Comparison of ENCODE assay signal across 7 mouse cellular contexts in genomic region chr4:141247776-141248613, GRCm38 (mm10). TPM values are rescaled to one million over a fixed set of nuclear protein-coding genes. Genes with fewer than 3 reads are reported as not detected.
DNase-seq lines count a peak whose midpoint lies in the region; ATAC-seq and TF ChIP-seq lines count a peak whose summit lies in the region.

No protein-coding gene starts in this region.

- DNase-seq in lung, adult 2 months = no peak
- no peak for DNase-seq in lung, postnatal 25 days (ENCODE audit: low spot score)
- DNase-seq in hindbrain, embryonic 14.5 days (ENCODE audit: low spot score) = no peak
- DNase-seq in frontal cortex, adult 2 months (ENCODE audit: extremely low spot score in 1 of 2, low spot score in 1 of 2) = no peak
- DNase-seq in right cerebral cortex, adult 18-20 months = no peak

- H3K4me3 ChIP-seq in lung, adult 2 months (replicated peaks; ENCODE audit: extremely low read depth, low read depth, low read length) = peak overlapping the region; percentile 33
- H3K4me3 ChIP-seq in embryonic facial prominence, embryonic 12.5 days = peak overlapping the region; percentile 41
- peak overlapping the region; percentile 27 for H3K4me3 ChIP-seq in hindbrain, embryonic 14.5 days (replicated peaks; ENCODE audit: low read length)
- peak overlapping the region; percentile 41 for H3K4me3 ChIP-seq in lung, embryonic 15.5 days

- H3K27ac ChIP-seq in embryonic facial prominence, embryonic 12.5 days = no peak overlapping the region
- no peak overlapping the region for H3K27ac ChIP-seq in hindbrain, embryonic 14.5 days
- H3K27ac ChIP-seq in lung, embryonic 15.5 days = peak overlapping the region; percentile 20

- ATAC-seq in embryonic facial prominence, embryonic 12.5 days (ENCODE audit: insufficient number of reproducible peaks, insufficient read depth, low FRiP score, low TSS enrichment) = peak; percentile 49
- no peak for ATAC-seq in hindbrain, embryonic 14.5 days (ENCODE audit: low FRiP score)
- ATAC-seq in lung, embryonic 15.5 days (ENCODE audit: borderline replicate concordance, extremely low read depth, low FRiP score, low TSS enrichment) = peak; percentile 44

- H3K9me3 ChIP-seq in embryonic facial prominence, embryonic 12.5 days = no peaks in the 10 kb centered on the region
- no peaks in the 10 kb centered on the region for H3K9me3 ChIP-seq in hindbrain, embryonic 14.5 days (ENCODE audit: control insufficient read depth, low read length)
- no peaks in the 10 kb centered on the region for H3K9me3 ChIP-seq in lung, embryonic 15.5 days

- TF ChIP-seq CTCF in lung, adult 2 months (IDR thresholded peaks at IDR 0.05; ENCODE audit: insufficient read depth, low read length) = no peak

- peaks cover 75% of the 10 kb centered on the region for H3K27me3 ChIP-seq in embryonic facial prominence, embryonic 12.5 days
- H3K27me3 ChIP-seq in hindbrain, embryonic 14.5 days (ENCODE audit: control insufficient read depth, insufficient read depth, low read length) = peaks cover 51% of the 10 kb centered on the region
- H3K27me3 ChIP-seq in lung, embryonic 15.5 days = peaks cover 47% of the 10 kb centered on the region

- peak; percentile 12; the same call in 1 of the 2 replicates for TF ChIP-seq POLR2A in lung, adult 2 months (IDR thresholded peaks at IDR 0.05; ENCODE audit: borderline replicate concordance, extremely low read depth, low read depth, low read length)

- H3K4me1 ChIP-seq in lung, adult 2 months (ENCODE audit: control insufficient read depth, insufficient read depth, low read length) = peaks cover 14% of the 10 kb centered on the region
- H3K4me1 ChIP-seq in embryonic facial prominence, embryonic 12.5 days = peaks cover 35% of the 10 kb centered on the region
- peaks cover 21% of the 10 kb centered on the region for H3K4me1 ChIP-seq in hindbrain, embryonic 14.5 days (replicated peaks; ENCODE audit: control insufficient read depth, insufficient read depth, low read length)
- peaks cover 57% of the 10 kb centered on the region for H3K4me1 ChIP-seq in lung, embryonic 15.5 days

- peak overlapping the region; percentile 61 for H3K4me2 ChIP-seq in embryonic facial prominence, embryonic 12.5 days (replicated peaks)
- H3K4me2 ChIP-seq in hindbrain, embryonic 14.5 days (replicated peaks) = peak overlapping the region; percentile 48
- H3K4me2 ChIP-seq in lung, embryonic 15.5 days = peak overlapping the region; percentile 72

- H3K9ac ChIP-seq in embryonic facial prominence, embryonic 12.5 days = peak overlapping the region; percentile 36; the same call in 1 of the 2 replicates
- no peak overlapping the region; the same call in 1 of the 2 replicates for H3K9ac ChIP-seq in hindbrain, embryonic 14.5 days
- peak overlapping the region; percentile 11; the same call in 1 of the 2 replicates for H3K9ac ChIP-seq in lung, embryonic 15.5 days

- no peaks in the 10 kb centered on the region for H3K36me3 ChIP-seq in embryonic facial prominence, embryonic 12.5 days
- no peaks in the 10 kb centered on the region for H3K36me3 ChIP-seq in hindbrain, embryonic 14.5 days (replicated peaks; ENCODE audit: control insufficient read depth, insufficient read depth)
- peaks cover 19% of the 10 kb centered on the region for H3K36me3 ChIP-seq in lung, embryonic 15.5 days

- WGBS in lung, adult 2 months = 1% methylated on average over 59 of the region's 60 CpGs
- under 1% methylated on average over 58 of the region's 60 CpGs for WGBS in embryonic facial prominence, embryonic 12.5 days
- WGBS in hindbrain, embryonic 14.5 days = under 1% methylated on average over 58 of the region's 60 CpGs
- WGBS in lung, embryonic 15.5 days = 1% methylated on average over 56 of the region's 60 CpGs

RNA-seq across cellular contexts. Expression of gene Arhgef19, which starts 8.7 kb away (rescaled TPM):
- polyA plus RNA-seq in lung, adult 2 months (2012; rRNA removed) = 11.5 and 15.3 TPM in 2 replicates
- polyA plus RNA-seq in embryonic facial prominence, embryonic 12.5 days (2016; fragmentation: Nextera tagmentation; extraction: Ambion mirVana) = 17.0 and 19.2 TPM in 2 replicates
- 0.78 and 1.1 TPM in 2 replicates for polyA plus RNA-seq in hindbrain, embryonic 14.5 days (2014; fragmentation: Nextera tagmentation; extraction: Ambion mirVana)
- polyA plus RNA-seq in lung, embryonic 15.5 days (2015; fragmentation: Nextera tagmentation; extraction: Ambion mirVana) = 19.2 and 20.5 TPM in 2 replicates
- 10.4 and 11.8 TPM in 2 replicates for polyA plus RNA-seq in frontal cortex, adult 2 months (2012; rRNA removed)

RNA-seq across cellular contexts. Expression of gene Rsg1, which starts 34.2 kb away (rescaled TPM):
- 1.9 and 3.7 TPM in 2 replicates for polyA plus RNA-seq in lung, adult 2 months (2012; rRNA removed)
- 7.6 and 8.6 TPM in 2 replicates for polyA plus RNA-seq in embryonic facial prominence, embryonic 12.5 days (2016; fragmentation: Nextera tagmentation; extraction: Ambion mirVana)
- 6.0 and 7.6 TPM in 2 replicates for polyA plus RNA-seq in hindbrain, embryonic 14.5 days (2014; fragmentation: Nextera tagmentation; extraction: Ambion mirVana)
- 5.9 and 6.0 TPM in 2 replicates for polyA plus RNA-seq in lung, embryonic 15.5 days (2015; fragmentation: Nextera tagmentation; extraction: Ambion mirVana)
- 3.4 and 3.8 TPM in 2 replicates for polyA plus RNA-seq in frontal cortex, adult 2 months (2012; rRNA removed)

RNA-seq across cellular contexts. Expression of gene Epha2, which starts 53.0 kb away (rescaled TPM):
- polyA plus RNA-seq in lung, adult 2 months (2012; rRNA removed) = 54.0 and 68.8 TPM in 2 replicates
- polyA plus RNA-seq in embryonic facial prominence, embryonic 12.5 days (2016; fragmentation: Nextera tagmentation; extraction: Ambion mirVana) = 3.4 and 3.5 TPM in 2 replicates
- 0.64 and 0.95 TPM in 2 replicates for polyA plus RNA-seq in hindbrain, embryonic 14.5 days (2014; fragmentation: Nextera tagmentation; extraction: Ambion mirVana)
- 10.8 and 11.0 TPM in 2 replicates for polyA plus RNA-seq in lung, embryonic 15.5 days (2015; fragmentation: Nextera tagmentation; extraction: Ambion mirVana)
- polyA plus RNA-seq in frontal cortex, adult 2 months (2012; rRNA removed) = 2.3 and 2.6 TPM in 2 replicates
